Mouse (Mus musculus): ENCODE data around the gene Ndufv1. TPM values are rescaled to one million over a fixed set of nuclear protein-coding genes. Genes with fewer than 3 reads are reported as not detected.

The Ndufv1 gene
- total and polyA plus RNA-seq, 2 experiments from 2014 or later = 137 to 271 TPM

- ATAC-seq (ENCODE audit: low FRiP score) (no peak), DNase-seq (ENCODE audit: low spot score) (no peak)
- H3K9me3 ChIP-seq (ENCODE audit: low read length) = no peaks in the 10 kb centered on the region
- H3K9ac ChIP-seq (replicated peaks; ENCODE audit: low read length, poor library complexity, severe bottlenecking) = no peak overlapping the region
- no peaks in the 10 kb centered on the region for H3K4me1 ChIP-seq (ENCODE audit: insufficient read depth, low read length)
- H3K27ac ChIP-seq (ENCODE audit: low read depth, low read length) = no peak overlapping the region
- no peak for TF ChIP-seq CTCF (IDR thresholded peaks at IDR 0.05)
- H3K4me2 ChIP-seq (ENCODE audit: low read depth, low read length, poor library complexity, severe bottlenecking) = no peak overlapping the region
- no peaks in the 10 kb centered on the region for H3K36me3 ChIP-seq (ENCODE audit: insufficient read depth, low read length)
- no peak overlapping the region for H3K4me3 ChIP-seq (ENCODE audit: low read depth, low read length)
- H3K27me3 ChIP-seq (ENCODE audit: insufficient read depth, low read length) = no peaks in the 10 kb centered on the region
Measured at GRCm38 (mm10) chr19:3959030-3959429, 53.6 kb downstream of the Ndufv1 start.

- H3K4me3 ChIP-seq (ENCODE audit: low read depth, low read length) = no peak within 1 kb of the TSS
- H3K9me3 ChIP-seq (ENCODE audit: low read length) = no peaks in the 10 kb centered on the region
- no peaks in the 10 kb centered on the region for H3K27me3 ChIP-seq (ENCODE audit: insufficient read depth, low read length)
- H3K4me1 ChIP-seq (ENCODE audit: insufficient read depth, low read length) = no peaks in the 10 kb centered on the region
- no peak within 1 kb of the TSS for H3K9ac ChIP-seq (replicated peaks; ENCODE audit: low read length, poor library complexity, severe bottlenecking)
- no peak within 1 kb of the TSS for H3K27ac ChIP-seq (ENCODE audit: low read depth, low read length)
- no peak for TF ChIP-seq CTCF (IDR thresholded peaks at IDR 0.05)
- WGBS = 74% methylated on average over 4 of the region's 4 CpGs
- H3K36me3 ChIP-seq (ENCODE audit: insufficient read depth, low read length) = no peaks in the 10 kb centered on the region
- peak; percentile 51 for DNase-seq (ENCODE audit: low spot score)
- ATAC-seq (ENCODE audit: low FRiP score) = no peak
- no peak within 1 kb of the TSS for H3K4me2 ChIP-seq (ENCODE audit: low read depth, low read length, poor library complexity, severe bottlenecking)
Measured at GRCm38 (mm10) chr19:3958470-3958869, 54.1 kb downstream of the Ndufv1 start, which contains the start of gene Aldh3b3. Aldh3b3 (plus strand) TSS chr19:3958645.

Other genes with a start within 250 kb of the Ndufv1 start
Only the 30 nearest of the 32 such genes appear.
- 62.7 and 69.1 TPM in 2 replicates for gene Chka, start 161.0 kb downstream of the Ndufv1 start, total RNA-seq (2014; rRNA removed)
- gene Chka, start 161.0 kb downstream of the Ndufv1 start, polyA plus RNA-seq (2015; fragmentation: Nextera tagmentation; extraction: Ambion mirVana) = 49.6 and 56.3 TPM in 2 replicates
- gene Tcirg1, start 105.7 kb downstream of the Ndufv1 start, total RNA-seq (2014; rRNA removed) = 26.0 and 37.5 TPM in 2 replicates
- 13.2 and 14.1 TPM in 2 replicates for gene Tcirg1, start 105.7 kb downstream of the Ndufv1 start, polyA plus RNA-seq (2015; fragmentation: Nextera tagmentation; extraction: Ambion mirVana)
- 165 and 197 TPM in 2 replicates for gene Ndufs8, start 100.0 kb downstream of the Ndufv1 start, total RNA-seq (2014; rRNA removed)
- gene Ndufs8, start 100.0 kb downstream of the Ndufv1 start, polyA plus RNA-seq (2015; fragmentation: Nextera tagmentation; extraction: Ambion mirVana) = 292 and 333 TPM in 2 replicates
- gene Aldh3b1, start 83.0 kb downstream of the Ndufv1 start, total RNA-seq (2014; rRNA removed) = 1.3 and 3.7 TPM in 2 replicates
- 2.1 and 2.8 TPM in 2 replicates for gene Aldh3b1, start 83.0 kb downstream of the Ndufv1 start, polyA plus RNA-seq (2015; fragmentation: Nextera tagmentation; extraction: Ambion mirVana)
- gene Unc93b1, start 77.6 kb downstream of the Ndufv1 start, total RNA-seq (2014; rRNA removed) = 13.0 and 23.2 TPM in 2 replicates
- gene Unc93b1, start 77.6 kb downstream of the Ndufv1 start, polyA plus RNA-seq (2015; fragmentation: Nextera tagmentation; extraction: Ambion mirVana) = 11.2 and 12.4 TPM in 2 replicates
- gene Aldh3b3, start 54.2 kb downstream of the Ndufv1 start, total RNA-seq (2014; rRNA removed) = not detected in 2 replicates
- gene Aldh3b3, start 54.2 kb downstream of the Ndufv1 start, polyA plus RNA-seq (2015; fragmentation: Nextera tagmentation; extraction: Ambion mirVana) = not detected in 2 replicates
- 2.4 and 2.8 TPM in 2 replicates for gene Aldh3b2, start 40.5 kb downstream of the Ndufv1 start, total RNA-seq (2014; rRNA removed)
- 2.6 TPM in 2 replicates for gene Aldh3b2, start 40.5 kb downstream of the Ndufv1 start, polyA plus RNA-seq (2015; fragmentation: Nextera tagmentation; extraction: Ambion mirVana)
- 2.5 and 3.0 TPM in 2 replicates for gene Acy3, start 26.2 kb downstream of the Ndufv1 start, total RNA-seq (2014; rRNA removed)
- gene Acy3, start 26.2 kb downstream of the Ndufv1 start, polyA plus RNA-seq (2015; fragmentation: Nextera tagmentation; extraction: Ambion mirVana) = 2.6 and 3.5 TPM in 2 replicates
- not detected in 2 replicates for gene Tbx10, start 20.1 kb downstream of the Ndufv1 start, total RNA-seq (2014; rRNA removed)
- not detected in 2 replicates for gene Tbx10, start 20.1 kb downstream of the Ndufv1 start, polyA plus RNA-seq (2015; fragmentation: Nextera tagmentation; extraction: Ambion mirVana)
- gene Nudt8, start 12.2 kb downstream of the Ndufv1 start, total RNA-seq (2014; rRNA removed) = 18.5 and 22.1 TPM in 2 replicates
- gene Nudt8, start 12.2 kb downstream of the Ndufv1 start, polyA plus RNA-seq (2015; fragmentation: Nextera tagmentation; extraction: Ambion mirVana) = 26.2 and 33.2 TPM in 2 replicates
- gene Gm49405, start 12.2 kb downstream of the Ndufv1 start, total RNA-seq (2014; rRNA removed) = 3.5 and 4.0 TPM in 2 replicates
- 2.7 and 3.0 TPM in 2 replicates for gene Gm49405, start 12.2 kb downstream of the Ndufv1 start, polyA plus RNA-seq (2015; fragmentation: Nextera tagmentation; extraction: Ambion mirVana)
- 8.8 and 13.4 TPM in 2 replicates for gene Doc2g, start 9.5 kb downstream of the Ndufv1 start, total RNA-seq (2014; rRNA removed)
- 5.4 and 5.5 TPM in 2 replicates for gene Doc2g, start 9.5 kb downstream of the Ndufv1 start, polyA plus RNA-seq (2015; fragmentation: Nextera tagmentation; extraction: Ambion mirVana)
- 268 and 350 TPM in 2 replicates for gene Gstp1, start 25.2 kb upstream of the Ndufv1 start, total RNA-seq (2014; rRNA removed)
- 665 and 685 TPM in 2 replicates for gene Gstp1, start 25.2 kb upstream of the Ndufv1 start, polyA plus RNA-seq (2015; fragmentation: Nextera tagmentation; extraction: Ambion mirVana)
- 3.6 TPM in 1 of 2 replicates, not detected in the other for gene Gstp2, start 33.2 kb upstream of the Ndufv1 start, total RNA-seq (2014; rRNA removed)
- gene Gstp2, start 33.2 kb upstream of the Ndufv1 start, polyA plus RNA-seq (2015; fragmentation: Nextera tagmentation; extraction: Ambion mirVana) = 2.4 and 4.1 TPM in 2 replicates
- gene Gstp3, start 46.8 kb upstream of the Ndufv1 start, total RNA-seq (2014; rRNA removed) = not detected in 2 replicates
- not detected in 2 replicates for gene Gstp3, start 46.8 kb upstream of the Ndufv1 start, polyA plus RNA-seq (2015; fragmentation: Nextera tagmentation; extraction: Ambion mirVana)
- not detected in 2 replicates for gene Cabp2, start 68.8 kb upstream of the Ndufv1 start, total RNA-seq (2014; rRNA removed)
- gene Cabp2, start 68.8 kb upstream of the Ndufv1 start, polyA plus RNA-seq (2015; fragmentation: Nextera tagmentation; extraction: Ambion mirVana) = not detected in 2 replicates
- gene Cdk2ap2, start 84.4 kb upstream of the Ndufv1 start, total RNA-seq (2014; rRNA removed) = 37.4 and 45.6 TPM in 2 replicates
- 60.5 and 64.2 TPM in 2 replicates for gene Cdk2ap2, start 84.4 kb upstream of the Ndufv1 start, polyA plus RNA-seq (2015; fragmentation: Nextera tagmentation; extraction: Ambion mirVana)
- gene Pitpnm1, start 87.2 kb upstream of the Ndufv1 start, total RNA-seq (2014; rRNA removed) = 162 and 187 TPM in 2 replicates
- 127 and 134 TPM in 2 replicates for gene Pitpnm1, start 87.2 kb upstream of the Ndufv1 start, polyA plus RNA-seq (2015; fragmentation: Nextera tagmentation; extraction: Ambion mirVana)
- 29.8 and 49.9 TPM in 2 replicates for gene Aip, start 113.1 kb upstream of the Ndufv1 start, total RNA-seq (2014; rRNA removed)
- gene Aip, start 113.1 kb upstream of the Ndufv1 start, polyA plus RNA-seq (2015; fragmentation: Nextera tagmentation; extraction: Ambion mirVana) = 87.7 and 97.6 TPM in 2 replicates
- gene Gpr152, start 127.0 kb upstream of the Ndufv1 start, total RNA-seq (2014; rRNA removed) = 0.16 TPM in 1 of 2 replicates, not detected in the other
- not detected in 2 replicates for gene Gpr152, start 127.0 kb upstream of the Ndufv1 start, polyA plus RNA-seq (2015; fragmentation: Nextera tagmentation; extraction: Ambion mirVana)
- gene Cabp4, start 131.2 kb upstream of the Ndufv1 start, total RNA-seq (2014; rRNA removed) = not detected in 2 replicates
- 0.20 and 0.36 TPM in 2 replicates for gene Cabp4, start 131.2 kb upstream of the Ndufv1 start, polyA plus RNA-seq (2015; fragmentation: Nextera tagmentation; extraction: Ambion mirVana)
- gene Coro1b, start 135.8 kb upstream of the Ndufv1 start, total RNA-seq (2014; rRNA removed) = 96.1 and 116 TPM in 2 replicates
- gene Coro1b, start 135.8 kb upstream of the Ndufv1 start, polyA plus RNA-seq (2015; fragmentation: Nextera tagmentation; extraction: Ambion mirVana) = 95.2 and 104 TPM in 2 replicates
- 0.38 TPM in 1 of 2 replicates, not detected in the other for gene Ptprcap, start 140.8 kb upstream of the Ndufv1 start, total RNA-seq (2014; rRNA removed)
- 0.28 TPM in 1 of 2 replicates, not detected in the other for gene Ptprcap, start 140.8 kb upstream of the Ndufv1 start, polyA plus RNA-seq (2015; fragmentation: Nextera tagmentation; extraction: Ambion mirVana)
- gene Rps6kb2, start 150.5 kb upstream of the Ndufv1 start, total RNA-seq (2014; rRNA removed) = 23.5 and 25.2 TPM in 2 replicates
- 58.2 and 62.8 TPM in 2 replicates for gene Rps6kb2, start 150.5 kb upstream of the Ndufv1 start, polyA plus RNA-seq (2015; fragmentation: Nextera tagmentation; extraction: Ambion mirVana)
- 4.4 and 6.6 TPM in 2 replicates for gene Carns1, start 162.7 kb upstream of the Ndufv1 start, total RNA-seq (2014; rRNA removed)
- gene Carns1, start 162.7 kb upstream of the Ndufv1 start, polyA plus RNA-seq (2015; fragmentation: Nextera tagmentation; extraction: Ambion mirVana) = 6.7 and 6.9 TPM in 2 replicates
- gene Tbc1d10c, start 178.5 kb upstream of the Ndufv1 start, total RNA-seq (2014; rRNA removed) = 0.49 and 1.9 TPM in 2 replicates
- gene Tbc1d10c, start 178.5 kb upstream of the Ndufv1 start, polyA plus RNA-seq (2015; fragmentation: Nextera tagmentation; extraction: Ambion mirVana) = 1.2 and 1.6 TPM in 2 replicates
- gene Ppp1ca, start 179.3 kb upstream of the Ndufv1 start, total RNA-seq (2014; rRNA removed) = 535 and 592 TPM in 2 replicates
- gene Ppp1ca, start 179.3 kb upstream of the Ndufv1 start, polyA plus RNA-seq (2015; fragmentation: Nextera tagmentation; extraction: Ambion mirVana) = 510 and 531 TPM in 2 replicates
- 18.0 and 22.8 TPM in 2 replicates for gene Rad9a, start 188.9 kb upstream of the Ndufv1 start, total RNA-seq (2014; rRNA removed)
- gene Rad9a, start 188.9 kb upstream of the Ndufv1 start, polyA plus RNA-seq (2015; fragmentation: Nextera tagmentation; extraction: Ambion mirVana) = 14.7 and 17.0 TPM in 2 replicates
- gene Clcf1, start 201.4 kb upstream of the Ndufv1 start, total RNA-seq (2014; rRNA removed) = 0.99 and 1.2 TPM in 2 replicates
- gene Clcf1, start 201.4 kb upstream of the Ndufv1 start, polyA plus RNA-seq (2015; fragmentation: Nextera tagmentation; extraction: Ambion mirVana) = 0.28 and 0.44 TPM in 2 replicates
- not detected in 2 replicates for gene AC109138.7, start 201.6 kb upstream of the Ndufv1 start, total RNA-seq (2014; rRNA removed)
- gene AC109138.7, start 201.6 kb upstream of the Ndufv1 start, polyA plus RNA-seq (2015; fragmentation: Nextera tagmentation; extraction: Ambion mirVana) = not detected in 2 replicates